Mouse (Mus musculus): ENCODE measurements around the gene Myh7b.
"Not testable (repeated sequence)": the region's sequence is repeated elsewhere in the genome, so short reads cannot be mapped to it uniquely, and the experiment has no call there.

The Myh7b gene

DNA sequence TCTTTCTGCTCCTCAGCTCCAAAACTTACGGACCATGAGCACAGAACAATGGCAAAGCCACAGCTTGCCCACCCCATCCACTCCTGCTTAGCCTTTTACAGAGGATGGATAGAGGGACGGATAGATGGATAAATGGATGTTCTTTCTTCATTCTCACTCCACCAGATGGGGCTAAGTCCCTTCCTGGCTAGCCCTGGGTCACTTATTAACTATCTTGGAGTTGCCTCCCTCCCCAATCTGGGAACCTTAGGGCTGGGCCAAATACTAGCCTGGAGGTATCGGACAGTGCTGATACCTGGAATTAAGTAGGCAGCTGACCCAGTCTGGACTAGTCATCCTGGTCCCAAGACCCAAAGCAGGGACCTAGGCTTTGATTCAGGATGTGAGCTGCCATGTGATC, 7.3 kb upstream of the Myh7b start:
- no peak for DNase-seq (ENCODE audit: low read depth, low spot score)

DNA sequence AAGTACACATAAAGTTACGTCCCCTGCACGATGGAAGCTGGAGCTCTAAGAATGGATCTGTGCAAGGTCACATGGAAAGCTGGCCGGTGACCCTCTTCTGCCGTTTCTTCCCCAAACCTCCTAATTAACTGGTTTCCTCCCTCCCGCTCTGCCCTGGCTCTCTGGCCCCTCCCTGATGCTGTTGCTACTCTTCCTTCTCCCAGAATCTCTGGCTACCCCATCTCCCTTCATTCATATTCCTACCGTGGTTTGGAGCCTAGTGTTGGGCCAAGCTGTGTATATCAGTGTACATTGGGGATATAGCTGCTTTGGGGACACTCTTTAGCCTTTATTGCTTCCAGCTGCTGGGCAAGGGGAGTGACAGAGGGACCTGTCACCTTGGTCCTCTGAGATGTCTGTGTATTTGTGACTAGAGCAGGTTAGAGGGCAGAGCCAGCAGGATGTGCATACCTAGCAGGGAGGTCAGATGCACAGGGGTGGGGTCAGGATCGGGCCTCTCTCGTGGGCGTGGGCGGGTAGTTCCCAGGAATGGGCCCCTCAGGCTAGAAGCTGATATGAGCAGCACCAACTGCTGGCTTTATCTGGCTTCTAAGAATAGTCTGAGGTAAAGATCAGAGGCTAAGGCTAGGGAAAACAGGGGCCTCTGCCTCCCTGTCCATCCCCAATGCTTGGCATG, 6.3 kb upstream of the Myh7b start:
- no peak for DNase-seq (ENCODE audit: low read depth, low spot score)

DNA sequence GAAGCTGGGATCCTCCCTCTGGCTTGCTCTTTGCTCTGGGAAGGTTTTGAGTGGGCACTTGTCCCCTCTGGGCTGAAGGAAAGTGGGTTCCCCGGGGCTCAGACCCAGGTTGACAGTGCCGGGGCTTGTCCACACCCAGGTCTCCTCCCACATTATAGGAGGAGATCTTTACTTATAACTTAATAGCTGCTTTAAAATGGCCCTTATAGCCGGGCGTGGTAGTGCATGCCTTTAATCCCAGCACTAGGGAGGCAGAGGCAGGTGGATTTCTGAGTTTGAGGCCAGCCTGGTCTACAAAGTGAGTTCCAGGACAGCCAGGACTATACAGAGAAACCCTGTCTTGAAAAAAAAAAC, 5.8 kb upstream of the Myh7b start:
- not testable (repeated sequence) for DNase-seq (ENCODE audit: low read depth, low spot score)

DNA sequence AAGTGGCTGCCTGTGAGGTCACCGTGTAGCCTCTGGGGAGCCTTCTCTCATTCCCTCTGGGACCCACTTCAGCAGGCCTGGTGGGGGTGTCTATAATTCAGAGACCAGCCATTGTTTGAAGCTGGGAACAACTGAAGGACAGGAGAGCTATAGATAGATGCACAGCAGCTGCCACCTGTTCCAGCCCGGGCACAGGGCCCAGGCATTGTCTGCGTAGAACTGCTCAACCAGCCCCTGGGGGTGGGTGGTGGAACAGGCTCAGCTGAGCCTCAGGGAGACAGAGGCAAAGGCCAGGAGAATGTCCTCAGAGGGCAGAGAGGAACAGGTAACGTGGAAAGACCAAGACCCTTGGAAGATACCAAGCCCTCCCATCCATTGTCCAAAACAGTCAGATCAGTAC, 4.7 kb upstream of the Myh7b start:
- DNase-seq (ENCODE audit: low read depth, low spot score) = no peak

DNA sequence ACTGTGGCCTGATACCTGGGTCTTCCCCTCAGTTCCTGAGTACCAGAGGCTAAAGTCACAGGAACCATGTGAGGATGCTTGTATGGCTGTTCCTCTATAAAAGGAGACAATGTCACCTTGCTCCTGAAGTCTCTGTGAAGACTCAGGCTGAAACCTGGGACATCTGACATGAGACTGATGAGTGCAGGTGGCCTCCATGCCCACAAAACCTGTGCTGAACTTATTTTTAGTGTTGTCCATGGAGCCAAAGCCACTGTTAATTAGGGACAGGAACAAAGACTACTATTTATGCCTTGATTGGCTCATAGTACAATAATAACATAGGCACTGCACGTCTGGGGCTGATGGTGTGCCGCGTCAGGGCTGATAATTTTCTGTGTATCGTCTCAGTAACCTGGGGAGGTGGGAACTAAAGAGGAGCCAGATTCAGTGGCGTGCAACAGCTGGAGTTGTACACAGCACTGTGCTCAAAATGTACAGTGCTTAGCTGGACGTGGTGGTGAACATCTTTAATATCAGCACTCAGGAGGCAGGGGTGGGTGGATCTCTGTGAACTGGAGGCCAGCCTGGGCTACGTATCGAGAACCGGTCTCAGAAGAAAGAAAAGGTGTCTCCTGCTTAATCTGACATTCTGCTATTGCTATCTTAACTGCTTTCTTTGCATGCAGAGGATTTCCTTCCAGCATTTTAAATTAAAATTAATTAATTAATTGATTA, 980 bp downstream of the Myh7b start:
- DNase-seq (ENCODE audit: low read depth, low spot score) = no peak

DNA sequence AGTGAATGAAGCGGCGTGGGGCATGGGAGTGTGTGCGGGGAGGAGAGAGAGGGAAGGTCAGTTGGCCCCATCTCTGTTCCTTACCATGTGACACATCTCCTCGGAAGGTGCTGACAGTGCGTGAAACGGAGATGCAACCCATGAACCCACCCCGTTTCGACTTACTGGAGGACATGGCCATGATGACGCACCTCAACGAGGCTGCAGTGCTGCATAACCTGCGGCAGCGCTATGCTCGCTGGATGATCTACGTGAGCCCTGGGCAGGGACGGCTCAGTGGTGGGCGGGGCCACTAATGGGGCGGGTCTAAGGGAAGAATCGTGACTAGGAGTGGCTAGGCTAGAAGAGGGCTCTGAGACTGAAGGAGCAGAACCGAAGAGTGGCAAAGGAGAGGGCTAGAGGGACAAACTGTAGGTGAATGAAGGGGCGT, 2.3 kb downstream of the Myh7b start:
- peak; percentile 82 for DNase-seq (ENCODE audit: low read depth, low spot score)

DNA sequence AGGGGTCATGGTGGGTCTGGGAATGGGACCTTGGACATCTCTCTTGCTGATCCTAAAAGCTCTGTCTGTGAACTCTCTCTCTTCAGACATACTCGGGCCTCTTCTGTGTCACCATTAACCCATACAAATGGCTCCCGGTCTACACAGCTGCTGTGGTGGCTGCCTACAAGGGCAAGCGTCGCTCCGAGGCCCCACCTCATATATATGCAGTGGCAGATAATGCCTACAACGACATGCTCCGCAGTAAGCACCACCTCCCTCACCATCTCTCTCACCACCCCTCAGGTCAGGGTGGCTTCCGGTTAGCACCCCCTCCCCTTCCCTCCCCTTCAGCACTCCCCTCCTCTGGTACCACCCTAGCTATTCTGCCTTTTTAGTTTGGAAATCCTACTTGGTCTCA, 2.9 kb downstream of the Myh7b start:
- no peak for DNase-seq (ENCODE audit: low read depth, low spot score)

DNA sequence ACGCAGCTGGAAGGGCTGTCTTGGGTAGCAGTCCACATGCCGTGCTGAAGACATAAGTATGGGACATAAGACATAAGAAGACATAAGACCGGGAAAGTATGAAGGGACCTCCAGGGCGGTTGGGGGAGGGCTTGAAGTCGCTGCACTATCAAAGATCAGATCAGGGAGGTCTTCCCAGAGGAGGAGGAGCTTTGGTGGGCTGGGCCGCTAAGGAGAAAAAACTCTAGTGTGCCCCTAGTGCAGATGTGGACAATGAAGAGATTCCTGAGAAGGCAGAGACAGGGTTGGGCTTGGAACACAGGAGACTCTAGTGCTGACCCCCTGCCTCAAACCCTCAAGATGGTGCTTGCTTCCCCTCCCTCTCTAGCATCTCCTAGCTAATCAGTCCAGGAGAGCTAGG, 6.0 kb downstream of the Myh7b start:
- DNase-seq (ENCODE audit: low read depth, low spot score) = peak; percentile 70

DNA sequence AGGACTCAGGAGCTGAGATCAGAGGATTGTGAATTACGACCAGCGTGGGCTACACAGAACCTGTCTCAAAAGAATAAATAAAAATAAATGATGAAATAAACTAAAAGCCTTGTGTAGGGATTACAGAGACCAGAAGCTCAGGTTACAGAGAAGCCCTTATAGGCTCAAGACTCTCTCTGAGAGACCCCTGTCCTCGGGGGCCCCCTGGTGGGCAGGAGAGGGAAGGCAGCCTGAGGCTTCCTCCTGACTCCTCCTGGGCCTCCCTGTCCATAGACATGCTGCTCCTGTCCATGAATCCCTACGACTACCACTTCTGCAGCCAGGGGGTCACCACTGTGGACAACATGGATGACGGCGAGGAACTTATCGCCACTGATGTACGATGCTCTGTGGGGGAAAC, 8.8 kb downstream of the Myh7b start:
- DNase-seq (ENCODE audit: low read depth, low spot score) = peak; percentile 73

DNA sequence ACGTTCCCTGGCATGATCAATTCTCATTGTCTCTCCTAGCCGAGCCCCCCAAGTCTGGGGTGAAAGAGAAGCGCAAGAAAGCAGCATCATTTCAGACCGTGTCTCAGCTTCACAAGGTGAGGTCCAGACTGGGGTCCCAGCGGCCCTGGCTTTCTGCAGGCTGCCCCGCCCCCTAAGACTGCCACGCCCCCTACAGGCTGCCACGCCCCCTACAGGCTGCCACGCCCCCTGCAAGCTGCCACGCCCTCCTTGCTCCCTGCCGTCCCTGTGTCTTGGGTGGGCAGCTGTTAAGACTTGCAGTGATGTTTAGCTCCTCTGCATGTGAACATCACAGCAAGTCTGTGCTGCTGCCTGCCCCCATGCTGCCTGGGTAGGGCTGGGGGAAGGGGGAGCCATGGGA, 11.6 kb downstream of the Myh7b start:
- DNase-seq (ENCODE audit: low read depth, low spot score) = peak; percentile 41

DNA sequence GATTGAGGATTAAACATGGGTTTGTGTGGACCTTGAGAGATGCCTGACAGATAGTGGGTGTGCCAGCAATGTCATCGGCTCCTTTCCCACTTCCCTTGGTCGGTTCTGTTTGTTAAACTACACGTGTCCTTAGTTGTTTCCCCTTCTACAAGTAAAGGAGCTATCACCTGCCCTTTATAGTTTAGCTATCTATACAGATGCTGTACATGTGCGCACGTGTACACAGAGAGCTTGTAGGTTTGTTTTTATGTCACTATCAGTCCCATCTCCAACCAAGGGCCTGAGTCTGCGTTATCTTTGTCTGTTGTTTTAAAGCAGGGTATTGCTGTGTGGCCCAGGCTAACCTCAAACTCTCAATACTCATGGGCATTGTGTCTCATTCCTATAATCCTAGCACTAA, 13.0 kb downstream of the Myh7b start:
- no peak for DNase-seq (ENCODE audit: low read depth, low spot score)

DNA sequence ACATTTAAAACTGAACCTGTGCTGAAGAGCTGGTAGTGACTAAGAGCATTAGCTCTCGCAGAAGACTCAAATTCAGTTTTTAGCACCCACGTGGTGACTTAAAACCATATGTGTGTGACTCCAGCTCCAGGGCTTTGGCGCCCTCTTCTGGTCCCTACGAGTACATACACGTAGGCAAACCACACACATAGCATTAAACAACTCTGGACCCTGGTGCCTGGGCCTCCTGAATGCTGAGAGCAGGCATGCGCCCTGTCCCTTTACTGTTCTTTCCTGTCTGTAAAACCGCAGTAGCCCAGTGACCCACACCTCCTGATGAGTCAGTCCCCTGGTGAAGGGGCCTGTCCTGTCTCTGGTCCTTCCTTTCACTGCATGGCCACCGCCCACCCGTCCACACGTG, 13.7 kb downstream of the Myh7b start:
- peak; percentile 85 for DNase-seq (ENCODE audit: low read depth, low spot score)

DNA sequence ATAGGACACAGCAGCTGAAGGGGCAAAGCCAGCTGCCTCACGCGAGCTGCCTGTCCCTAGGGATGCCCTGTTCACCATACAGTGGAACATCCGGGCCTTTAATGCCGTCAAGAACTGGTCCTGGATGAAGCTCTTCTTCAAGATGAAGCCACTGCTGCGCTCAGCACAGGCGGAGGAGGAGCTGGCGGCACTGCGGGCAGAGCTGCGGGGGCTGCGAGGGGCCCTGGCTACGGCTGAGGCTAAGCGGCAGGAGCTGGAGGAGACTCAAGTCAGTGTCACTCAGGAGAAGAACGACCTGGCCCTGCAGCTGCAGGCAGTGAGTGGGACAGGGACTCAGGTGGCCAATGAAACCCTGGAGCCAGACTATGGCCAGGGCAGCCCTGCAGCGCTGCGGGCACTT, 15.3 kb downstream of the Myh7b start:
- DNase-seq (ENCODE audit: low read depth, low spot score) = no peak

DNA sequence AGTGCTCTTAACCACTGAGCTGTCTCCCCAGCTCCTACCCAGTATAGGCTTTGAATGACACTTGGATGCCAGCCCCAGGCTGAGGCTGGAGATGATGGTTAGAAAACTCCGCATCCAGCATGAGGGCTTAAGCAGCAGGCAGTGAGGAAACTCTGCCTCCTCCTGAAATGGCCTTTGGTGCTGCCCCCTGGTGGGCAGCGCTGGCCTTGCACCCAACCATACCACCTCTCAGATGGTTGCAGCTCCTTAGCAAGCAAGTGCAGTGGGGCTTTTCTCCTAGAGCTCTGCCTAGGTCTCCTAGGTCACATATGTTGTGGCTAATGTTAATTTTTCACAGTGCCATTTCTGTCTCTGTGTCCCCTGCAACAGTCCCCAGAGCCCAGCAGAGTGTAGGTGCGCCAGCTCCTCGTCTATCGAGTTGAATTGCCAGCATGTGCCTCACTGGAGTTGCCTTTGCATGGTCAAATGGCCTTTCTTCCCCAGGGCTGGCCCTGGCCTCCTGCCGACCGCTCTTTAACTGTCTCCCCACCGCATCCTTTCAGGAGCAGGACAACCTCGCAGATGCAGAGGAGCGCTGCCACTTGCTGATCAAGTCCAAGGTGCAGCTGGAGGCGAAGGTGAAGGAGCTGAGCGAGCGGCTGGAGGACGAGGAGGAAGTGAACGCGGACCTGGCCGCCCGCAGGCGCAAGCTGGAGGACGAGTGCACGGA, 16.2 kb downstream of the Myh7b start:
- DNase-seq (ENCODE audit: low read depth, low spot score) = peak; percentile 74

DNA sequence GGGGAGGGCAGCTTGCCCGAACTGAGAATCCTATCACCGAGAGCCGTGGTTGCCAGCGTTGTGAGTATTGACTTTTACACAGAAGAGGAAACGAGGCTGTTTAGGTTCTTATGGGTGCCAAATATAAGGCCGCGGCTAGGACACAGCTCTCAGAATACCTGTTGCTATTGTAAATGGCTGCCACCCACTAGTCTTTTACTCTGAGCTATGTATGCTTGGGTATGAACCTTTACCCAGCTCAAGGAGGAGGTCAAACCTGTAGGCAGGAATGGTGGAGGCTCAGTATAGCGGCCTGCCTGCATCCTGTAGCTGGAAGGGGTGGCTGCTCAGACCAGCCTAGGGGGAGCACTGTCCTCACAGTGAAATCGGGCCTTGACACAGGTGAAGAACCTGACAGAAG, 17.1 kb downstream of the Myh7b start:
- no peak for DNase-seq (ENCODE audit: low read depth, low spot score)

DNA sequence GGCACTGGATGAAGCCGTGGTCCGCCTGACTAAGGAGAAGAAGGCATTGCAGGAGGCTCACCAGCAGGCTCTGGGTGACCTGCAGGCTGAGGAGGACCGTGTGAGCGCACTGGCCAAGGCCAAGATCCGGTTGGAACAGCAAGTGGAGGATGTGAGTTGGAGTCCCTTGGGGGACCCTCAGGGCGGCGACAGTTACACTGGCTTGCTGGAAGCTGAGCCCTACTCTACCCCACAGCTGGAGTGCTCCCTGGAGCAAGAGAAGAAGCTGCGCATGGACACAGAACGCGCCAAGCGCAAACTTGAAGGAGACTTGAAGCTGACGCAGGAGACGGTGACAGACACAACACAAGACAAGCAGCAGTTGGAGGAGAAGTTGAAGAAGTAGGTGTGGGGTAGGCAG, 17.5 kb downstream of the Myh7b start:
- peak; percentile 45 for DNase-seq (ENCODE audit: low read depth, low spot score)

DNA sequence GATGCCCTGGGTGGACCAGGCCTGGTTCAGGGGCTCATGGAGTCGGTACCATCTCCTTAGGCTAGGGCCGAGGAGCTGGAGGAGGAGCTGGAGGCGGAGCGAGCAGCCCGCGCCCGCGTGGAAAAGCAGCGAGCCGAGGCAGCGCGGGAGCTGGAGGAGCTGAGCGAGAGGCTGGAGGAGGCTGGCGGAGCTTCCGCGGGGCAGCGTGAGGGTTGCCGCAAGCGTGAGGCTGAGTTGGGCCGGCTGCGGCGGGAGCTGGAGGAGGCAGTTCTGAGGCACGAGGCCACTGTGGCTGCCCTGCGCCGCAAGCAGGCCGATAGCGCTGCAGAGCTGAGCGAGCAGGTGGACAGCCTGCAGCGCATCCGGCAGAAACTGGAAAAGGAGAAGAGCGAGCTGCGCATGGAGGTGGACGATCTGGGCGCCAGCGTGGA, 18.2 kb downstream of the Myh7b start:
- peak; percentile 62 for DNase-seq (ENCODE audit: low read depth, low spot score)

DNA sequence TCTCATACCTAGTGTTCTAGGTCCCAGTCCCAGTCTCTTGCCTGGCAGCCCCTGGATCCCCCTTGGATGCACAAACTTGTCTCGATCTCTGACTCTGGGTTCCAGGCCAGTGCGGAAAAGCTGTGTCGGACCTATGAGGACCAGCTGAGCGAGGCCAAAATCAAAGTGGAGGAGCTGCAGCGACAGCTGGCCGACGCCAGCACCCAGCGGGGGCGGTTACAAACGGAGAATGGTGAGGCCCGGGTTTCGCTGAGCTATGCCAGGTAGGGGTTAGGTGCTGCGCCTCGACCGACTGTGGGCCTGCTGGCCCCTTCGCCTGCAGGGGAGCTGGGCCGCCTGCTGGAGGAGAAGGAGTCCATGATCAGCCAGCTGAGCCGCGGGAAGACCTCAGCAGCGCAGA, 19.1 kb downstream of the Myh7b start:
- no peak for DNase-seq (ENCODE audit: low read depth, low spot score)

DNA sequence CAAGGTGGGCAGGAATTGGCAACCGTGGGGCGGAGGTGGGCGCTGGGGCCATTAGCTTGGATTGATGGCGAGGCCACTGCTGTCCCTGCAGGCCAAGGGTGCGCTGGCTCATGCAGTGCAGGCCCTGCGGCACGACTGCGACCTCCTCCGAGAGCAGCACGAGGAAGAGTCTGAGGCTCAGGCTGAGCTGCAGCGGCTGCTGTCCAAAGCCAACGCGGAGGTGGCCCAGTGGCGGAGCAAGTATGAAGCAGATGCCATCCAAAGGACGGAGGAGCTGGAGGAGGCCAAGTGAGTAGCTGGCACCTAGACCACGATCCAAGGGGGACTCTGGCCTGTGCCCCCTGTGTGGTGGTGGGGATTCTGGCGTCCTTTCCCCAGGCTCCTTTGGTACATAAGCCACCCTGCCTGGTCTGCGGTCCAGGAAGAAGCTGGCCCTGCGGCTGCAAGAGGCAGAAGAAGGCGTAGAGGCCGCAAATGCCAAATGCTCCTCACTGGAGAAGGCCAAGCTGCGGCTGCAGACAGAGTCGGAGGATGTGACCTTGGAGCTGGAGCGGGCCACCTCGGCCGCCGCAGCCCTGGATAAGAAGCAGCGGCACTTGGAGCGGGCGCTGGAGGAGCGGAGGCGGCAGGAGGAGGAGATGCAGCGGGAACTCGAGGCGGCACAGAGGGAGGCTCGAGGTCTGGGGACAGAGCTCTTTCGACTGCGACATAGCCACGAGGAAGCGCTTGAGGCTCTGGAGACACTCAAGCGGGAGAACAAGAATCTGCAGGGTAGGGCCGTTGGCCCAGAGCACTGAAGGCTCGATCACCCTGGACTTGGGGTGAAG, 19.8 kb downstream of the Myh7b start:
- DNase-seq (ENCODE audit: low read depth, low spot score) = peak; percentile 75

DNA sequence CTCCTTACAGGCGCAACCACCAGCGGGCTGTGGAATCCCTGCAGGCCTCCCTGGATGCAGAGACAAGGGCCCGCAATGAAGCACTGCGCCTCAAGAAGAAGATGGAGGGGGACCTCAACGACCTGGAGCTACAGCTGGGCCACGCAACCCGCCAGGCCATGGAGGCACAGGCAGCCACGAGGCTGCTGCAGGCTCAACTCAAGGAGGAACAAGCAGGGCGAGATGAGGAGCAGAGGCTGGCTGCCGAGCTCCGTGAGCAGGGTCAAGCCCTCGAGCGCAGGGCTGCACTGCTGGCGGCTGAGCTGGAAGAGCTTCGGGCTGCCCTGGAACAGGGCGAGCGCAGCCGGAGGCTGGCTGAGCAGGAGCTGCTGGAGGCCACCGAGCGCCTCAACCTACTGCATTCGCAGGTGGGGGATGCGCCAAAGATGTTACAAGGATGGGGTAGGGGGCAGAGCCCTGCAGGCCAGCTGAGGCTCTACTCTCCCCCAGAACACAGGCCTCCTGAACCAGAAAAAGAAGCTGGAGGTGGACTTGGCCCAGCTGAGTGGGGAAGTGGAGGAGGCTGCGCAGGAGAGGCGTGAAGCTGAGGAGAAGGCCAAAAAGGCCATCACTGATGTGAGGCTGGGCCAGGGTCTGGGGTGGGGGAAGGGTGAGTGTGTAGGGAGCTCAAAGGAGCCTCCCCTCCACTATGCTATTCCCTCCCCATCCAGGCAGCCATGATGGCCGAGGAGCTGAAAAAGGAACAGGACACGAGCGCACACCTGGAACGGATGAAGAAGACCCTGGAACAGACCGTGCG, 21.3 kb downstream of the Myh7b start:
- DNase-seq (ENCODE audit: low read depth, low spot score) = peak; percentile 37

DNA sequence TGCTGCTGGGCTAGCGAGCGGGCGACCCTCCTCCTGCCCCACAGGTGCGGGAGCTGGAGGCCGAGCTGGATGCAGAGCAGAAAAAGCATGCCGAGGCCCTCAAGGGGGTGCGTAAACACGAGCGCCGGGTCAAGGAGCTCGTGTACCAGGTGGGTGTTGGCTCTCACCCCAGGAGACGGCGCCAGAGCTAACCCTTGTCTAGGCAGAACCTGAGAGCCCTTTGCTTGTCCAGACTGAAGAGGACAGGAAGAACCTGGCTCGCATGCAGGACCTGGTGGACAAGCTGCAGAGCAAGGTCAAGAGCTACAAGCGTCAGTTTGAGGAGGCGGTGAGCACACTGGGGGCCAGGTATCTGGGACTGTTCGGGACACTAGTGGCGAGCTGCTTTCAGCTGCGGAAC, 22.1 kb downstream of the Myh7b start:
- DNase-seq (ENCODE audit: low read depth, low spot score) = no peak
